ENCODE assay signal across 8 mouse cellular contexts in the genomic region with DNA sequence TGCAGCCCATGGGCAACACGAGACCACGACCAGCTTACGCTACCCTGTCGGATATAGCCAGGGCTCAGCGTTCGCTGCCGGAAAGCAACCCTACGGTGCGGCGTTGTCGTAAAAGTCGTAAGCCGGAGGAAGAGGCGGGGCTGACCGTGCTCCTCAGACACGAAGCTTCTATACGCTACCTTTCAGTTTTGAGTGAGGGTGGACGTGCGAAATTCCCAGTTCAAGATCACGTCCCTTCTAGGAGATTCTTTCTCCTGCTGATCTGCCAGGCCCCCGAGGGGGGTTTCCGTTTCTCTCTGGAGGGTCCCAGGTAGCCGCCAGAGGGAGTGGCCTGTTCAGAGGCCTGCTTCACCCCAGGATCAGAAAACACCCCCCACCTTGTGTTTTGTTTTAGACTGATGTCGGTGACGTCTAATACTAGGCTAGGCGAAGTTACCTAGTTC. TPM values are rescaled to one million over a fixed set of nuclear protein-coding genes. Genes with fewer than 3 reads are reported as not detected.
A peak's percentile ranks its signal among the peaks of the same experiment; 100 is the strongest.
DNase-seq lines count a peak whose midpoint lies in the region; ATAC-seq lines count a peak whose summit lies in the region.

A gene (minus strand): TSS at position 169 of the 443 bp plus-strand sequence.

- ATAC-seq in hindbrain, embryonic 14.5 days (ENCODE audit: low FRiP score) = peak; percentile 91

- H3K36me3 ChIP-seq in hindbrain, embryonic 14.5 days (replicated peaks; ENCODE audit: control insufficient read depth, insufficient read depth) = peaks cover 63% of the 10 kb centered on the region

- peaks cover 11% of the 10 kb centered on the region for H3K4me1 ChIP-seq in hindbrain, embryonic 14.5 days (replicated peaks; ENCODE audit: control insufficient read depth, insufficient read depth, low read length)

- H3K9ac ChIP-seq in hindbrain, embryonic 14.5 days = peak within 1 kb of the TSS; percentile 66

- H3K4me2 ChIP-seq in hindbrain, embryonic 14.5 days (replicated peaks) = peak within 1 kb of the TSS; percentile 70

- H3K9me3 ChIP-seq in hindbrain, embryonic 14.5 days (ENCODE audit: control insufficient read depth, low read length) = no peaks in the 10 kb centered on the region

- H3K27ac ChIP-seq in hindbrain, embryonic 14.5 days = peak within 1 kb of the TSS; percentile 91

- H3K27me3 ChIP-seq in hindbrain, embryonic 14.5 days (ENCODE audit: control insufficient read depth, insufficient read depth, low read length) = no peaks in the 10 kb centered on the region

- H3K4me3 ChIP-seq in hindbrain, embryonic 14.5 days (replicated peaks; ENCODE audit: low read length) = peak within 1 kb of the TSS; percentile 72

- DNase-seq in R1 (ENCODE audit: low read depth, low spot score) = peak; percentile 97
- peak; percentile 96 to 97 for DNase-seq in cerebellum, postnatal 25 days
- peak; percentile 93 to 95 for DNase-seq in frontal cortex, postnatal 25 days (ENCODE audit: low spot score in 2 of 2)
- DNase-seq in hindbrain, embryonic 14.5 days (ENCODE audit: low spot score) = peak; percentile 98
- peak; percentile 93 to 94 for DNase-seq in layer of hippocampus, postnatal 36 days
- DNase-seq in lung, postnatal 36 days = peak; percentile 97
- DNase-seq in retina, postnatal 1 day = peak; percentile 97
- DNase-seq in urinary bladder, adult 18-20 months (ENCODE audit: low spot score in 2 of 2) = peak; percentile 83 to 90

- under 1% methylated on average over 26 of the region's 26 CpGs for WGBS in hindbrain, embryonic 14.5 days

RNA-seq across cellular contexts. Expression of the gene that starts here (rescaled TPM):
- 105 and 108 TPM in 2 replicates for polyA plus RNA-seq in hindbrain, embryonic 14.5 days (2014; fragmentation: Nextera tagmentation; extraction: Ambion mirVana)
- 10 to 100 TPM; 97.5 to 98.2 TPM for total RNA-seq in layer of hippocampus, postnatal 36 days (2021)

Comparison
In these comparisons a context has a peak if more than half of its experiments do, and no peak if none do; other contexts are left out.
1. Peak in every context shown above with its lines: DNase-seq, ATAC-seq, H3K4me3 ChIP-seq and H3K27ac ChIP-seq.